Mouse (Mus musculus): ENCODE results near the gene Gm10256.
"Not testable (repeated sequence)": the region's sequence is repeated elsewhere in the genome, so short reads cannot be mapped to it uniquely, and the experiment has no call there.

Gene Gm10256

GRCm38 (mm10) chrY:2830380-2830779 lies at the start of gene Gm10256, which contains the start of gene Rbmy:
TSS of gene Gm10256 (plus strand) at chrY:2830699.
TSS of gene Rbmy (plus strand) at chrY:2830680.
- in situ Hi-C loops (cut with MseI, MboI) = not testable (repeated sequence)

DNA sequence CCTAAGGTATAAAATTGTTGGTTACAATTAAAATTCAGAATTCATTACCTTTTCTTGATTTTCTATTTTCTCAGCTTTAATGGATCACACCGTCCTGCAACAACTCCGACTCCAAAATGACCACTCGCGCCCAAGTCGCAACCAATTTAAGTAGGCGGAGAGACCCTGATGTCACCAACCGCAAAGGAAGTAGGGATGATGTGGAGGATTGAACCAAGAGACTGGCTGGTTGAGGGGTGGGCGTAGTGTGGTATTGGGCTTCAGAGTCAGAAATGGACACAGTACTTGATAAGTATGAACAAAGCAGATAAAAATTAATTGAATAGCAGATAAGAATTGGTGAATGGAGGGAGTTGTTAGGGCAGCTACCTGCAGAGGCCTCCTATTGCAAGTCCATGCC lies 34.4 kb upstream of the Gm10256 start, which contains the start of gene Gm4064:
Gene Gm4064 (minus strand): TSS at position 101 of the 400 bp plus-strand sequence.
- in situ Hi-C loops (cut with MseI, MboI) = not testable (repeated sequence)

DNA sequence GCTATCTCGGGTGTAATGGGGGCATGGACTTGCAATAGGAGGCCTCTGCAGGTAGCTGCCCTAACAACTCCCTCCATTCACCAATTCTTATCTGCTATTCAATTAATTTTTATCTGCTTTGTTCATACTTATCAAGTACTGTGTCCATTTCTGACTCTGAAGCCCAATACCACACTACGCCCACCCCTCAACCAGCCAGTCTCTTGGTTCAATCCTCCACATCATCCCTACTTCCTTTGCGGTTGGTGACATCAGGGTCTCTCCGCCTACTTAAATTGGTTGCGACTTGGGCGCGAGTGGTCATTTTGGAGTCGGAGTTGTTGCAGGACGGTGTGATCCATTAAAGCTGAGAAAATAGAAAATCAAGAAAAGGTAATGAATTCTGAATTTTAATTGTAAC lies 70.2 kb downstream of the Gm10256 start, which contains the start of gene Gm10352:
Gene Gm10352 (plus strand): TSS at position 301 of the 400 bp plus-strand sequence.
- in situ Hi-C loops (cut with MseI, MboI) = not testable (repeated sequence)

Measured in mouse trophoblast stem cell (cell line).